Mouse (Mus musculus) forebrain, embryonic 15.5 days (tissue): ENCODE data around the gene Lcn10. TPM values are rescaled to one million over a fixed set of nuclear protein-coding genes. Genes with fewer than 3 reads are reported as not detected.
"Not testable (repeated sequence)": the region's sequence is repeated elsewhere in the genome, so short reads cannot be mapped to it uniquely, and the experiment has no call there.

Experiments used
- ATAC-seq: fragments of 200-750 bp; cut with Nextera tagmentation; replicated peaks from 2 replicates; pipeline ENCODE4 v1.8.0; 2017; ENCODE audit warnings: mild to moderate bottlenecking, moderate TSS enrichment, moderate library complexity
- H3K27ac ChIP-seq: fragments of 300-500 bp; sonication (generic); replicated peaks from 2 replicates; pipeline ENCODE4 v1.5.1; 2015; ENCODE audit warnings: mild to moderate bottlenecking, inconsistent platforms
- H3K27me3 ChIP-seq: fragments of 300-500 bp; sonication (generic); 2 replicates; pipeline ENCODE4 v1.6.1; 2015; ENCODE audit warnings: inconsistent platforms
- H3K36me3 ChIP-seq: fragments of 300-500 bp; sonication (generic); 2 replicates; pipeline ENCODE4 v1.6.1; 2015; ENCODE audit warnings: mild to moderate bottlenecking, inconsistent platforms
- H3K4me1 ChIP-seq: fragments of 300-500 bp; sonication (generic); 2 replicates; pipeline ENCODE4 v1.6.1; 2015; ENCODE audit warnings: inconsistent platforms
- H3K4me2 ChIP-seq: fragments of 300-500 bp; sonication (generic); replicated peaks from 2 replicates; pipeline ENCODE4 v1.6.1; 2015; ENCODE audit warnings: mild to moderate bottlenecking, inconsistent platforms
- H3K4me3 ChIP-seq: fragments of 300-500 bp; sonication (generic); 2 replicates; pipeline ENCODE4 v1.5.1; 2015; ENCODE audit warnings: mild to moderate bottlenecking, inconsistent platforms
- H3K9ac ChIP-seq: fragments of 300-500 bp; sonication (generic); replicated peaks from 2 replicates; pipeline ENCODE4 v1.6.1; 2015; ENCODE audit warnings: mild to moderate bottlenecking, inconsistent platforms
- H3K9me3 ChIP-seq: fragments of 300-500 bp; sonication (generic); 2 replicates; pipeline ENCODE4 v1.6.1; 2016; ENCODE audit warnings: inconsistent platforms
- WGBS: fragments of 180-500 bp; shearing (Covaris S2); methylation state at CpG from one replicate; pipeline ENCODE4 v1.1.7; 2015; ENCODE audit warnings: mixed read lengths; 5-methylcytosine and 5-hydroxymethylcytosine counted together
- polyA plus RNA-seq: library from polyadenylated mRNA; unstranded; fragments of >200 nt; fragmentation: Nextera tagmentation; extraction: Ambion mirVana; gene quantifications from 2 replicates; pipeline ENCODE4 v1.2.1, GENCODE M21; 2015

Lcn10 gene
- polyA plus RNA-seq, 1 experiment from 2014 or later: not detected

DNA sequence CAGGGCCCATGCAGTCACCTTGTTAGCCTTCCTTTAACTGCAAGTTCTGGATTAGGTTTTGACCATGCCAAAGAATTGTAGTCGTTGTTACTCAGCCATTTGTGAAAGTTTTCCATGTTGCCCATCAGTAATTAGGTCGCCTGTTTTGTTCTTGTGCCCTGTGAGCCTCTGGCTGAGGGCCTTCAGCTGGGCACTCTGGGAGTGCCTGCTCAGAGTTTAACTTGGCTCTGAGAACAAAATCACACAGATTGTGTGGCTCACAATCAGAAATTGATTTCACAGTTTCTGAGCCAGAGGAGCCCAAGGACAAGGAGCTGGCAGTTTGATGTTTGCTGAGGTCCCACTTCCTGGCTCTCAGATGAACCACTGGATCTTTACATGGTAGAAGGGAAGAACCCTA is 27.3 kb downstream of the Lcn10 start:
- not testable (repeated sequence) for H3K4me2 ChIP-seq
- WGBS: 58% methylated on average over 2 of the region's 2 CpGs

DNA sequence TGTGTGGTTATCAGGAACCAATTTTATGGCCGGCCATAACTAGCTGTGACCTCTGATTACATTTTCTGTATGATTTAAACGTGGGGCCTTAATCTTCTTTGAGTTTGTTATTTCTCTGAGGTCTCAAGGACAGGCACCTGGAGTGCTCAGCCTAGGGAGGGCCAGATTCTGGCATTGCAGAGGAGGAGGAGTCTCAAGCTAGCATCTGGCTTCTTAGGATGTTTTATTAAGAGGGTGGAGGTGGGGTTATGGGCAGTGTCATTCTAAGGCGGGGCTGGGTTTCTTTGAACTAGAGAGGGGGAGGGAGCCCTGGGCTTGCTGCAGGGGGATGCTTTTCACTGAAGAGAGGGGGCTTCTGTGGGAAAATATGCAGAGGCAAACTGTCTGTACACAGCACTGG is 29.1 kb downstream of the Lcn10 start:
- peaks cover 21% of the 10 kb centered on the region for H3K4me1 ChIP-seq
- H3K27me3 ChIP-seq, H3K9ac ChIP-seq, ATAC-seq, H3K36me3 ChIP-seq, H3K9me3 ChIP-seq, H3K4me2 ChIP-seq, H3K4me3 ChIP-seq, H3K27ac ChIP-seq: not testable (repeated sequence)
- WGBS: 32% methylated on average over 3 of the region's 3 CpGs

More for the DNA sequence above, 27.3 kb downstream of the Lcn10 start:
- H3K27ac ChIP-seq, H3K9me3 ChIP-seq, H3K9ac ChIP-seq, H3K36me3 ChIP-seq, ATAC-seq, H3K27me3 ChIP-seq, H3K4me3 ChIP-seq: not testable (repeated sequence)
- peaks cover 25% of the 10 kb centered on the region for H3K4me1 ChIP-seq

DNA sequence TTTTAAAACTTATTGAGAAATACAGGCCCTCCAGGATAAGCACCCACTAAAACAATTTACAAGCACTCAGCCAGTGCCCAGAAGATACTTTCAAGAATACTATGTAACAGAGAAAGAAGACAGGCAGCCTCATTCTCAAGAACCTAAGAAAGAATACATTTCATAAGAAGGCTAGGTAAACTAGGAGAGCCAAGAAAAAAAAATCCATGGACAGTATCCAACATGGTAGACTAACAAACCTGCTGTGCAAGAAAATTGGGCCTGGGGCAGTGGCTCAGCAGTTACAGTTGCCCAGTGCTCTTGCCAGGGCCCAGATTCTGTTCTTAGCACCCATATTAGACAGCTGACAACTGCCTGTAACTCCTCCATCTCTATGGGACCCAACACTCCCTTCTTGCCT is 34.7 kb downstream of the Lcn10 start:
- Histone ChIP-seq H3K27me3 (no peaks in the 10 kb centered on the region), H3K4me3 (no peak overlapping the region), H3K9me3 (no peaks in the 10 kb centered on the region), H3K9ac (no peak overlapping the region), H3K36me3 (no peaks in the 10 kb centered on the region), H3K4me2 (no peak overlapping the region), H3K27ac (no peak overlapping the region), H3K4me1 (no peaks in the 10 kb centered on the region)
- no peak for ATAC-seq

DNA sequence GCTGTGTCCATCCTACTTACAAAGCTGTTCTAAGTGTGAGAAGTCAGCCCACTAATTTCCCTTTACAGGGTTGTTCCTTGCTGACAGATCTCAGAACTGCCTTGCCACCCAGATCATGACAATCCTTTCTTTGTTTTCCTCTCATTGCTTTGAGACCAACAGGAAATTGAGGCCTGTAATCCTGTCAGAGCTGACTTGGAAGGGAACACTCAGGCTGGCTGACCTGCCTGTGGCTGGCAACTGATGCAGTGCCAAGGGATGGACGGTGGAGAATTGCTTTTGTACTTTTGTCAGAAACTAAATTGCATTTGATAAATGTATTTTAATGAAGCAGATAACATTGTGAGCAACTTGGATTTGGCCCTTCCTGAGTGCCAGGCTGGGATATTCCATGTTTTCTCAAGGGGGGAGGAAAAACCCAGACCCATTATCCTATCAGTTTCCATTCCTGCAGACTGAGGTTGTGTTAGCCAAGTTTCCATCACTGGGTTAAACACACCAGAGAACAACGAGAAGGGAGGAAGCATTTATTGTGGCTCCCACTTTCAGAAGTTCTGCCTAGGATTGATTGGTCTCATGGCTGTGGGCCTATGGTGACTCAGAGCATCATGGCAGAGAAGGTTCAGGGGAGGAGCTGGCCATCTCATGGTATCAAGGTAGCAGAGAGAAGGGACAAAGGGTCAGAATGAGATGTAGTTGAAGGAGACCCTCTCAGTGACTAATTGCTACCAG is 50.8 kb downstream of the Lcn10 start:
- no peak for ATAC-seq
- Histone ChIP-seq H3K4me2 (no peak overlapping the region), H3K27me3 (no peaks in the 10 kb centered on the region), H3K4me1 (no peaks in the 10 kb centered on the region), H3K27ac (no peak overlapping the region), H3K9me3 (no peaks in the 10 kb centered on the region), H3K9ac (no peak overlapping the region), H3K4me3 (no peak overlapping the region), H3K36me3 (no peaks in the 10 kb centered on the region)
- 50% methylated on average over 2 of the region's 2 CpGs for WGBS

Other genes starting within 250 kb of the Lcn10 start
- 3.3 and 3.4 TPM in 2 replicates for gene Clic3, start 225.9 kb upstream of the Lcn10 start, polyA plus RNA-seq
- 100 and 101 TPM in 2 replicates for gene Paxx, start 221.6 kb upstream of the Lcn10 start, polyA plus RNA-seq
- gene Ptgds, start 212.7 kb upstream of the Lcn10 start, polyA plus RNA-seq: 112 and 123 TPM in 2 replicates
- gene Lcn12, start 188.8 kb upstream of the Lcn10 start, polyA plus RNA-seq: not detected in 2 replicates
- gene Fbxw5, start 182.0 kb upstream of the Lcn10 start, polyA plus RNA-seq: 128 and 130 TPM in 2 replicates
- 3.4 and 4.7 TPM in 2 replicates for gene C8g, start 181.0 kb upstream of the Lcn10 start, polyA plus RNA-seq
- 28.2 and 28.6 TPM in 2 replicates for gene Traf2, start 135.8 kb upstream of the Lcn10 start, polyA plus RNA-seq
- 368 and 393 TPM in 2 replicates for gene Edf1, start 124.9 kb upstream of the Lcn10 start, polyA plus RNA-seq
- gene Mamdc4, start 107.9 kb upstream of the Lcn10 start, polyA plus RNA-seq: 4.2 and 5.3 TPM in 2 replicates
- gene Phpt1, start 107.5 kb upstream of the Lcn10 start, polyA plus RNA-seq: 151 and 158 TPM in 2 replicates
- gene Ajm1, start 101.0 kb upstream of the Lcn10 start, polyA plus RNA-seq: 5.5 and 5.9 TPM in 2 replicates
- gene Rabl6, start 74.2 kb upstream of the Lcn10 start, polyA plus RNA-seq: 78.8 and 81.1 TPM in 2 replicates
- gene Ccdc183, start 65.0 kb upstream of the Lcn10 start, polyA plus RNA-seq: 0.14 and 0.20 TPM in 2 replicates
- 23.8 and 25.0 TPM in 2 replicates for gene Tmem141, start 60.7 kb upstream of the Lcn10 start, polyA plus RNA-seq
- 2.2 and 2.7 TPM in 2 replicates for gene Fcna, start 54.7 kb upstream of the Lcn10 start, polyA plus RNA-seq
- not detected in 2 replicates for gene Lcn8, start 29.6 kb upstream of the Lcn10 start, polyA plus RNA-seq
- gene Lcn5, start 24.8 kb upstream of the Lcn10 start, polyA plus RNA-seq: not detected in 2 replicates
- gene Lcn6, start 5.9 kb upstream of the Lcn10 start, polyA plus RNA-seq: not detected in 2 replicates
- not detected in 2 replicates for gene Obp2a, start 17.3 kb downstream of the Lcn10 start, polyA plus RNA-seq
- 115 TPM in 2 replicates for gene Bmyc, start 24.0 kb downstream of the Lcn10 start, polyA plus RNA-seq
- gene Obp2b, start 54.3 kb downstream of the Lcn10 start, polyA plus RNA-seq: not detected in 2 replicates
- gene Lcn3, start 82.8 kb downstream of the Lcn10 start, polyA plus RNA-seq: not detected in 2 replicates
- gene Lcn11, start 94.3 kb downstream of the Lcn10 start, polyA plus RNA-seq: not detected in 2 replicates
- not detected in 2 replicates for gene Gm13539, start 99.5 kb downstream of the Lcn10 start, polyA plus RNA-seq
- gene Glt6d1, start 133.1 kb downstream of the Lcn10 start, polyA plus RNA-seq: not detected in 2 replicates
- gene Lcn9, start 140.4 kb downstream of the Lcn10 start, polyA plus RNA-seq: not detected in 2 replicates
- gene Sohlh1, start 164.5 kb downstream of the Lcn10 start, polyA plus RNA-seq: not detected in 2 replicates
- gene Kcnt1, start 181.0 kb downstream of the Lcn10 start, polyA plus RNA-seq: 6.2 and 7.7 TPM in 2 replicates